Mouse (Mus musculus): ENCODE results near the gene Tfpi. TPM values are rescaled to one million over a fixed set of nuclear protein-coding genes. Genes with fewer than 3 reads are reported as not detected.
"Not testable (repeated sequence)": the region's sequence is repeated elsewhere in the genome, so short reads cannot be mapped to it uniquely, and the experiment has no call there.

The Tfpi gene
- polyA plus RNA-seq, 1 experiment from 2014 or later = 63.1 TPM

GRCm38 (mm10) chr2:84396557-84396956, 80.0 kb downstream of the Tfpi start:
- Histone ChIP-seq H3K9me3 (ENCODE audit: low read depth, low read length) (no peaks in the 10 kb centered on the region), H3K9ac (no peak overlapping the region), H3K27me3 (ENCODE audit: insufficient read depth, low read length) (no peaks in the 10 kb centered on the region), H3K36me3 (ENCODE audit: insufficient read depth) (no peaks in the 10 kb centered on the region), H3K4me3 (ENCODE audit: low read depth, low read length) (no peak overlapping the region), H3K4me1 (ENCODE audit: insufficient read depth) (no peaks in the 10 kb centered on the region), H3K4me2 (no peak overlapping the region), H3K27ac (ENCODE audit: low read depth) (no peak overlapping the region)
- TF ChIP-seq CTCF (IDR thresholded peaks at IDR 0.05; ENCODE audit: low read depth) = no peak
- WGBS = 78% methylated on average over 4 of the region's 4 CpGs
- no peak for ATAC-seq (ENCODE audit: insufficient read depth)
- DNase-seq = no peak

- no peaks in the 10 kb centered on the region for H3K27me3 ChIP-seq (ENCODE audit: insufficient read depth, low read length)
- H3K4me3 ChIP-seq (ENCODE audit: low read depth, low read length) = no peak overlapping the region
- no peak overlapping the region for H3K9ac ChIP-seq
- 83% methylated on average over 4 of the region's 4 CpGs for WGBS
- H3K27ac ChIP-seq (ENCODE audit: low read depth) = no peak overlapping the region
- H3K9me3 ChIP-seq (ENCODE audit: low read depth, low read length) = no peaks in the 10 kb centered on the region
- H3K4me1 ChIP-seq (ENCODE audit: insufficient read depth) = no peaks in the 10 kb centered on the region
- no peak for TF ChIP-seq CTCF (IDR thresholded peaks at IDR 0.05; ENCODE audit: low read depth)
- ATAC-seq (ENCODE audit: insufficient read depth) = no peak
- H3K36me3 ChIP-seq (ENCODE audit: insufficient read depth) = no peaks in the 10 kb centered on the region
- no peak for DNase-seq
- H3K4me2 ChIP-seq = no peak overlapping the region
Measured at GRCm38 (mm10) chr2:84393236-84393635, 83.3 kb downstream of the Tfpi start.

- Histone ChIP-seq H3K27ac (ENCODE audit: low read depth) (no peak overlapping the region), H3K36me3 (ENCODE audit: insufficient read depth) (no peaks in the 10 kb centered on the region), H3K9ac (no peak overlapping the region), H3K4me2 (no peak overlapping the region), H3K4me3 (ENCODE audit: low read depth, low read length) (no peak overlapping the region), H3K27me3 (ENCODE audit: insufficient read depth, low read length) (no peaks in the 10 kb centered on the region), H3K4me1 (ENCODE audit: insufficient read depth) (no peaks in the 10 kb centered on the region), H3K9me3 (ENCODE audit: low read depth, low read length) (no peaks in the 10 kb centered on the region)
- DNase-seq (no peak), ATAC-seq (ENCODE audit: insufficient read depth) (0 out of 2 replicates have a peak, but pooled peaks have one; percentile 8)
- no peak for TF ChIP-seq CTCF (IDR thresholded peaks at IDR 0.05; ENCODE audit: low read depth)
Measured at GRCm38 (mm10) chr2:84389075-84389474, 87.5 kb downstream of the Tfpi start.

- not testable (repeated sequence) for H3K27me3 ChIP-seq (ENCODE audit: insufficient read depth, low read length); H3K4me1 ChIP-seq (ENCODE audit: insufficient read depth); H3K27ac ChIP-seq (ENCODE audit: low read depth); H3K4me2 ChIP-seq; H3K36me3 ChIP-seq (ENCODE audit: insufficient read depth); DNase-seq; ATAC-seq (ENCODE audit: insufficient read depth); H3K4me3 ChIP-seq (ENCODE audit: low read depth, low read length); H3K9me3 ChIP-seq (ENCODE audit: low read depth, low read length); H3K9ac ChIP-seq
- WGBS = 76% methylated on average over 14 of the region's 14 CpGs
Measured at GRCm38 (mm10) chr2:84388537-84388936, 88.0 kb downstream of the Tfpi start.

GRCm38 (mm10) chr2:84388023-84388416, 88.6 kb downstream of the Tfpi start:
- no peaks in the 10 kb centered on the region for H3K27me3 ChIP-seq (ENCODE audit: insufficient read depth, low read length)
- no peaks in the 10 kb centered on the region for H3K9me3 ChIP-seq (ENCODE audit: low read depth, low read length)
- ATAC-seq (ENCODE audit: insufficient read depth) (no peak), DNase-seq (no peak)
- no peak overlapping the region for H3K4me3 ChIP-seq (ENCODE audit: low read depth, low read length)
- no peak overlapping the region for H3K4me2 ChIP-seq
- H3K27ac ChIP-seq (ENCODE audit: low read depth) = no peak overlapping the region
- H3K4me1 ChIP-seq (ENCODE audit: insufficient read depth) = no peaks in the 10 kb centered on the region
- H3K36me3 ChIP-seq (ENCODE audit: insufficient read depth) = no peaks in the 10 kb centered on the region
- WGBS = 68% methylated on average over 7 of the region's 7 CpGs
- no peak overlapping the region for H3K9ac ChIP-seq
- no peak for TF ChIP-seq CTCF (IDR thresholded peaks at IDR 0.05; ENCODE audit: low read depth)

- H3K9ac ChIP-seq = no peak overlapping the region
- H3K36me3 ChIP-seq (ENCODE audit: insufficient read depth) = no peaks in the 10 kb centered on the region
- DNase-seq (no peak), ATAC-seq (ENCODE audit: insufficient read depth) (no peak)
- peak overlapping the region; percentile 48 for H3K4me2 ChIP-seq
- TF ChIP-seq CTCF (IDR thresholded peaks at IDR 0.05; ENCODE audit: low read depth) = no peak
- 63% methylated on average over 11 of the region's 11 CpGs for WGBS
- H3K27me3 ChIP-seq (ENCODE audit: insufficient read depth, low read length) = no peaks in the 10 kb centered on the region
- H3K27ac ChIP-seq (ENCODE audit: low read depth) = no peak overlapping the region
- H3K9me3 ChIP-seq (ENCODE audit: low read depth, low read length) = no peaks in the 10 kb centered on the region
- H3K4me1 ChIP-seq (ENCODE audit: insufficient read depth) = no peaks in the 10 kb centered on the region
- no peak overlapping the region for H3K4me3 ChIP-seq (ENCODE audit: low read depth, low read length)
Measured at GRCm38 (mm10) chr2:84387394-84388022, 89.1 kb downstream of the Tfpi start.

GRCm38 (mm10) chr2:84386563-84387393, 89.8 kb downstream of the Tfpi start:
- H3K36me3 ChIP-seq (ENCODE audit: insufficient read depth) = no peaks in the 10 kb centered on the region
- 46% methylated on average over 18 of the region's 18 CpGs for WGBS
- peak overlapping the region; percentile 48 for H3K4me2 ChIP-seq
- H3K27me3 ChIP-seq (ENCODE audit: insufficient read depth, low read length) = no peaks in the 10 kb centered on the region
- no peak for TF ChIP-seq CTCF (IDR thresholded peaks at IDR 0.05; ENCODE audit: low read depth)
- H3K9me3 ChIP-seq (ENCODE audit: low read depth, low read length) = no peaks in the 10 kb centered on the region
- peak overlapping the region; percentile 3; the same call in 1 of the 2 replicates for H3K4me3 ChIP-seq (ENCODE audit: low read depth, low read length)
- no peak overlapping the region for H3K9ac ChIP-seq
- no peak overlapping the region for H3K27ac ChIP-seq (ENCODE audit: low read depth)
- DNase-seq (peak; percentile 25), ATAC-seq (ENCODE audit: insufficient read depth) (no peak)
- H3K4me1 ChIP-seq (ENCODE audit: insufficient read depth) = 0 out of 2 replicates have a peak, but pooled peaks cover under 1% of the 10 kb centered on the region
